13 mouse cellular contexts compared by ENCODE assay signal in the genomic region with DNA sequence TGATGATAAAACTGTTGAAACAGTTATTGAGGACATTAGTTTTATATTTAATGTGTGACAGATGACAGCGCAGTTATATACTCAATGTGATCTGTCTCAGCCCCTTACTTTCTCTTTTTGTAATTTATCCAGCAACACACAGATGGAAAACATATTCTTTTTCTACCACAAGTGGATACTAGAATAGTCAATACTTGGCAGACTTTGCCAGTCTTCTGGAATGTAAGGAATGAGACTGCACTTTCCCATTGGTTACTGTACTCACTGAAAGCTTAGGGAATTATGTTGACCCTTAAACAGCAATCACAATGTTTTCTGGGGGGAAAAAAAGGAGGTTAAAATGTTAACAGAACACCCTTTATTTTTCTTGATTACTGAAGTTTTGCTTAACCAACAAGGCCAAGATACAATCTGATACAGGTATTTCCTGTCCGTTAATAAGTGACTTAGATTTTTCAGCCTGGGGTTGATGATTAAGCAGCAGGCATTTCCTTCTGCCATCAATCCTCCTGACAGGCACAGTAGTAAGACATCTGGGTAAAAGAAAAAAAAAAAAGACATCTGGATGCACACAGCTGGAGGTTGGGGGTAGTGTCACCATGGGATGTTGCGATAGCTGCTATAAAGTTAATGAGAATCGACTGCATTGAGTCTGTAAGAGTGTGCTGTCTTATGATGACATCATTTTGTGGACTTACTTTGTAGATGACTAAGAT.
A peak's percentile ranks its signal among the peaks of the same experiment; 100 is the strongest.
DNase-seq lines count a peak whose midpoint lies in the region; ATAC-seq and TF ChIP-seq lines count a peak whose summit lies in the region.
"Had no signal": no experiment of that assay in that cellular context is flagged by ENCODE, and none has a peak within 500 bp of the region (broad histone marks: within the 10 kb centered on the region; RNA-seq: fewer than 3 reads in every experiment).

No protein-coding gene starts in this region.

- H3K9ac ChIP-seq in limb, embryonic 15.5 days = no peak overlapping the region

- ATAC-seq in Patski = peak; percentile 91
- 0 out of 2 replicates have a peak, but pooled peaks have one; percentile 63 for ATAC-seq in limb, embryonic 15.5 days (ENCODE audit: insufficient number of reproducible peaks, low FRiP score, low TSS enrichment, low read depth)

- intact Hi-C loops in gastrocnemius, postnatal 36 days (cut with DNase I) = no loop called here
- intact Hi-C loops in left cerebral cortex, adult 2 months (cut with DNase I) = no loop called here

- H3K4me2 ChIP-seq in limb, embryonic 15.5 days = no peak overlapping the region

- H3K9me3 ChIP-seq in limb, embryonic 15.5 days = no peaks in the 10 kb centered on the region

- H3K4me1 ChIP-seq in limb, embryonic 15.5 days = 0 out of 2 replicates have a peak, but pooled peaks cover 6% of the 10 kb centered on the region

- in situ Hi-C loops in Patski (cut with MboI; ENCODE audit: low pct_unique_long_range_greater_than_20kb) = loop anchor here (5.0 kb wide), 1 partner anchor 78 kb away; no protein-coding TSS in a partner anchor

- DNase-seq in 416B (ENCODE audit: low read depth) (peak; percentile 89), Patski (ENCODE audit: low read depth, low spot score) (peak; percentile 58)
- DNase-seq in kidney, adult 11 months = peak; percentile 55
- DNase-seq in adrenal gland, postnatal 25 days = no peak
- DNase-seq in gastrocnemius, postnatal 36 days = no peak
- no peak for DNase-seq in left cerebral cortex, adult 2 months (ENCODE audit: extremely low spot score in 1 of 2, low spot score in 2 of 2)
- DNase-seq: adrenal gland, postnatal 36 days; cerebellum, adult 18-20 months; gastrocnemius, postnatal 25 days; heart, postnatal 36 days; lung, adult 18-20 months; retina, postnatal 1 day had no signal

- no peak overlapping the region for H3K27ac ChIP-seq in limb, embryonic 15.5 days
- H3K27ac ChIP-seq in left cerebral cortex, adult 2 months = no peak overlapping the region

- H3K27me3 ChIP-seq in Patski = no peaks in the 10 kb centered on the region
- H3K27me3 ChIP-seq in limb, embryonic 15.5 days = no peaks in the 10 kb centered on the region

- no peak overlapping the region for H3K4me3 ChIP-seq in limb, embryonic 15.5 days
- no peak overlapping the region for H3K4me3 ChIP-seq in left cerebral cortex, adult 2 months

- 25% methylated on average over 4 of the region's 4 CpGs for WGBS in limb, embryonic 15.5 days

- no peaks in the 10 kb centered on the region for H3K36me3 ChIP-seq in limb, embryonic 15.5 days

- POLR2A ChIA-PET in Patski (lab: Charles Lee) = no interaction called here

- TF ChIP-seq CTCF in Patski (IDR thresholded peaks at IDR 0.05) = no peak
- TF ChIP-seq CTCF in left cerebral cortex, adult 2 months (IDR thresholded peaks at IDR 0.05) = no peak

- CTCF ChIA-PET in Patski (lab: Charles Lee) = interaction anchor here (1.4 kb wide), 1 partner anchor 10 kb away, joined by 3 read pairs; no protein-coding TSS in a partner anchor

Comparison
In these comparisons a context has a peak if more than half of its experiments do, and no peak if none do; other contexts are left out.
1. DNase-seq: peak in 416B (single experiment), Patski (single experiment) and kidney, adult 11 months (single experiment); none in adrenal gland, postnatal 25 days (single experiment), gastrocnemius, postnatal 36 days (0 of 2) and left cerebral cortex, adult 2 months (0 of 2).